Mouse (Mus musculus) thymus, postnatal 14 days (tissue): ENCODE measurements around the gene Rgs2.

Experiments
- DNase-seq: peaks from one replicate; pipeline ENCODE4 v3.0.0; 2021

Rgs2 gene

DNA sequence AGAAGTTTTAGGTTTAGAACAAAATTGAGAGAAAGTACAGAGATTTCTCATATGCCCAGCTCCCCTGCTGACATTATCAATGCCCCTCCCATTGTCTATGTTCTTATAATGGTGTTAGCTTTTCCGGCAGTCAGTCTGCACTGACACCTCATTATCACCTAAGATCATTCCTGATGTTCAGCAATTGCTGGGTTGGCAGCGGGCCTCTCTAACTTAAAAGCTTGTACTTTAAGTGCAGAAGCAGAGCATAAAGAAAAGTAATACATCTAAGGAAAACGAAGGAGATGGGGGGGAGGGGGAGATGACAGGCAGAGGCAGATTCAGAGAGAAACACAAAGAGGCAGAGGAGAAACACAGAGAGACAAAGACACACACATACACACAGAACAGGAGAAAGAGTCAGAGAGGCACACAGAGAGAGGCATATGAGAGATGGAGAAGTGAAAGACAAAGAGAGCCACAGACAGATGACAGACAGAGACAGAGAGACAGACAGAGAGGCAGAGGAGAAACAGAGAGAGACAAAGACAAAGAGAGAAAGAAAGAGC is 21.1 kb downstream of the Rgs2 start:
- DNase-seq, result no peak

DNA sequence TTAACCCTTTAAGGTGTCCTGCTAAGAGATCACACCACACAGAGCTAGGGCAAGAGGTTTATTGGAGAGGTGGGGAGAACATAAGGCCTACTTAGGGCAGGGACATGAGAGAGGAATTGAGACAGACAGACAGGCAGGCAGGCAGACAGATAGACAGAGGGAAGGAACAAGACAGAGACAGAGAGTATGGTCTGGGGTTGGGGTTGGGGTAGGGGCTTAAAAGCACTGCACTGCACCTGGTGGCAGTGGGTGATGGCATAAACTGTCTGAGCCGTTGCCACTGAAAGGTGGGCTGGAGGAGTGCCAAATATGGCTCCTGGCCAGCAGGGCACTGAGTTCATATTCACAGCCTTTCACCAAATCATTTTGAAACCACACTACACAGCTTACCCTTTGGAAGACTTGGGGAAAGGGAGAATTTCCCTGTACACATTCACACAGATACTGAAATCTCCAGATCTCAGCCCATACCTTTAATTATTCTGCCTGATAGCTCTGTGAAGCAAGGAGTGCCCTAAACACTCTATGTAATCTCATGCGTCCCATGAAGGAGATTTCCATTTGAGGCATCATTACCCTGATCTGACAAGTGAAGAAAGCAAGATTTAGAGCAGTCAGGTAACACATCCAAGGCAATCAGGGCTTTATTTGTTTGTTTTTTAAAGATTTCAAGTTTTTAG is 21.7 kb downstream of the Rgs2 start:
- no peak for DNase-seq

DNA sequence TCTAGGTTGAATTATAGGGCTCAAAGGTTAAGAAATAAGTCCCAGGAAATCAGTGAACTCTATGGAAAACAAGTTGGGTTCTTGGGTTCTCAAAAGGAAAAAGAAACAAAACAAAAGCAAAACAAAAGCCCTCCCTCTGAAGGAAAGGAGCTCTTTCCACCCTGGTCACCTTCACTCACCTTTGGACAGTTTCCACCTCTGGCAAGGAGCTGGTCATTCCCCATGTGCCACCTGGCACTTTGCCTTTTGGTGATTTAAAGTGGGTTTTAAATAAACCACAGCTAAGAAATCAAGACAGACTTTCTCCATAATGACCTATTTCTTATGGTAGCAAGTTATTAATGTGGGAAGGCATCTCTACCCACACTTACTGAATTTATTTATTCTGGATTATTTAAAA is 23.1 kb downstream of the Rgs2 start:
- no peak for DNase-seq

DNA sequence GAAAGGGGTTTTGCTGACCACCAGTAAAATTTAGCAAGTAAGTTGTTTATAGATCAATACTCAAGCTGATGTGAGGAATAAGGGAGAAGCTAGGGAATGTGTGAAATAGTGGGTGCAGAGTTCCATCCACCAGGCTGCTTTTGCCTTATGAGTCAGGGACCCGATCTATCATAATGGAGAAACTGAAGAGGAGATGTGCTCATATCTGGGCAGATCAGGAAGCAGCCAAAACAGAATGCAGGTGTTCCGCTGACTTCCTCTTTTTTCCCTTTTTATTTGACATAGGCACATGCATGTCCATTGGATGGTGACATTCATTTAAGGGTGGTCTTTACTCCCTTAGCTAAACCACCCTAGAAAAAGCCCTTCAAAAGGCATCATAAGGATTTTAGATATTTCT is 29.3 kb downstream of the Rgs2 start:
- DNase-seq, result no peak

DNA sequence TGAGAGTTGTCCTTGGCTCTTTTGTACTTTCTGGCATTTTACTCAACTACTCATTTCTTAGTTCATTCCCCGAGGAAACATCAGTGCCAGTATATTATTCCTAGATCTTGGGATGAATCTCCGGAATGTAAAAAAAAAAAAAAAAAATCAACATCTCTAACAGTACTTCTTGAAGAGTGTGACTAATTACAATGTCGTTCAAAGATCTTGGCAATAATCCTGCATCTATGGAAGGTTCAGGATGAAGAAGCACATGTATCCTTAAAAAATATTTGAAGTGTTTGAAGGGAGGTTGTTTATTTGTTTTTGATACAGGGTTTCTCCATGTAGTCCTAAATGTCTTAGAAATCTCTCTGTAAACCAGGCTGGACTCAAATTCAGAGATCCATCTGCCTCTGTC is 41.7 kb downstream of the Rgs2 start:
- no peak for DNase-seq

DNA sequence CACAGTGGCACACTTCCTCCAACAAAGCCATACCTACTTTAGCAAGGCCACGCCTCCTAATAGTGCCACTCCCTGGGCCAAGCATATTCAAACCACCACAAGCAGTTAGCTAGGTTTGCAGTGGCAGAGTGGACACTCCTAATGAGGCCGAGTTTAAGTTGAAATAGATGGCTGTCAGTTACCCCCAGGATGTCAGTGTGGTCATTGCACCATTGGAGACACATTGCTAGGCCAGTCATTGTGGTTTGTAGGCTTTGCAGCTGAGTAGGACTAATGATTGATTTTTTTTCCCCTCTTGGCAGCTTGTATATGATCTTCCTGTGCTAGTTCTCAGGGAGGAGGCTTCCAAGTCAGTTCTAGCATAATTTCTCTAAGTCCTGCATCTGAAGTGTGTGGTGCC is 43.6 kb downstream of the Rgs2 start:
- no peak for DNase-seq

DNA sequence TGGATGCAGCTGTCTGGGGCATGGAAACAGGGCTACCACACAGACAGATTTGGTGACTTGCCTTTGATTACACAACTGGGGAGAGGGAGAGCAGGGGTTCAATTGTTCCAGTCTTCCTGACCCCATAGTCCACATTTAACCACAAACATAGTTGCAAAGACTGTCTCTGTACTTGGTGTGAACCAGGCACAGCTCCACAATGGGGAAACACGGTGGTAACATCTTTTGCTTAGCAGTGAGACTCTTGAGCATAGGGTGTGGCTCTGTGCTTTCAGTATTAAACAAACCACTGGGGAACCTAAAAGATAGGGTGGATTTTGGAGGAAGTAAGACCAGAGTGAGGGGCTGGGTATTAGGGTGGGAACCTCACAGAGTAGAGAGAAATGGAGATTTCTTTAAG is 47.9 kb downstream of the Rgs2 start:
- DNase-seq, result no peak

DNA sequence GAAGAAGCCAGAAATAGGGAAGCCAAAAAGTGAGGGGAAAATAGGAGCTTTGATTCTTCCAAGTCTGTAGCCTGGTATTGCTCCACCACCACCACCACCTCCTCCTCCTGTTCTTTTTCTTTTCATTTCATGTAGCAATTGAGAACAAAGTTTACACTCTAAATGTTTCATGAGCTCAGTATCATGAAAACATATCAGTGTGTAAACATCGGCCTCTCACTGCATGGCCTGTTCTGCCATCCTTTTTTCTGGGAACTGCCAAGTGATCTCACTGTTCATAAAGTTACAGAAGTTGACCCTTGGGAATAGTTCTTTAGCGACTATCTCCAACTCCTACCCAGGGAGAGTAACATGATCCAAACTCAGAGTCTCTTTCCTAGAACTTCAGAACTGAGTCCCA is 51.1 kb downstream of the Rgs2 start:
- DNase-seq, result no peak
